10 mouse cellular contexts compared by ENCODE assay signal in genomic region chr11:118417496-118417895, GRCm38 (mm10). TPM values are rescaled to one million over a fixed set of nuclear protein-coding genes. Genes with fewer than 3 reads are reported as not detected.
DNase-seq lines count a peak whose midpoint lies in the region; ATAC-seq and TF ChIP-seq lines count a peak whose summit lies in the region.
"Had no signal": no experiment of that assay in that cellular context is flagged by ENCODE, and none has a peak within 500 bp of the region (broad histone marks: within the 10 kb centered on the region; RNA-seq: fewer than 3 reads in every experiment).

No protein-coding gene starts in this region.

- no peaks in the 10 kb centered on the region for H3K9me3 ChIP-seq in heart, embryonic 12.5 days (replicated peaks)
- H3K9me3 ChIP-seq in G1E (replicated peaks) = no peaks in the 10 kb centered on the region
- no peaks in the 10 kb centered on the region for H3K9me3 ChIP-seq in forebrain, embryonic 15.5 days
- H3K9me3 ChIP-seq in liver, postnatal 0 days (ENCODE audit: low read length) = no peaks in the 10 kb centered on the region

- H3K4me1 ChIP-seq in heart, embryonic 12.5 days (replicated peaks) = peaks cover 13% of the 10 kb centered on the region
- peaks cover 35% of the 10 kb centered on the region for H3K4me1 ChIP-seq in G1E (ENCODE audit: insufficient read depth, low read depth, low read length)
- H3K4me1 ChIP-seq in forebrain, embryonic 15.5 days = peaks cover 39% of the 10 kb centered on the region
- peaks cover 14% of the 10 kb centered on the region for H3K4me1 ChIP-seq in liver, postnatal 0 days (ENCODE audit: insufficient read depth)

- no peak for TF ChIP-seq CTCF in G1E (IDR thresholded peaks at IDR 0.05; ENCODE audit: low read depth, low read length)
- no peak for TF ChIP-seq CTCF in liver, postnatal 0 days (IDR thresholded peaks at IDR 0.05; ENCODE audit: low read depth)

- peak overlapping the region; percentile 90 for H3K4me2 ChIP-seq in heart, embryonic 12.5 days
- H3K4me2 ChIP-seq in forebrain, embryonic 15.5 days (replicated peaks) = no peak overlapping the region; the same call in 1 of the 2 replicates
- peak overlapping the region; percentile 82 for H3K4me2 ChIP-seq in liver, postnatal 0 days (ENCODE audit: low read depth, low read length)

- intact Hi-C loops in heart, postnatal 14 days (cut with DNase I) = no loop called here

- 89% methylated on average over 9 of the region's 9 CpGs for WGBS in heart, embryonic 12.5 days
- WGBS in forebrain, embryonic 15.5 days = 93% methylated on average over 9 of the region's 9 CpGs
- 95% methylated on average over 9 of the region's 9 CpGs for WGBS in liver, postnatal 0 days (ENCODE audit: insufficient replicate concordance)

- peaks cover 33% of the 10 kb centered on the region for H3K36me3 ChIP-seq in heart, embryonic 12.5 days
- H3K36me3 ChIP-seq in G1E (replicated peaks) = peaks cover 53% of the 10 kb centered on the region
- H3K36me3 ChIP-seq in forebrain, embryonic 15.5 days = peaks cover 5% of the 10 kb centered on the region; the same call in 1 of the 2 replicates
- H3K36me3 ChIP-seq in liver, postnatal 0 days (replicated peaks; ENCODE audit: insufficient read depth, low read length) = peaks cover 8% of the 10 kb centered on the region; the same call in 1 of the 2 replicates

- H3K27me3 ChIP-seq in heart, embryonic 12.5 days (replicated peaks) = no peaks in the 10 kb centered on the region
- H3K27me3 ChIP-seq in G1E (ENCODE audit: insufficient read depth, low read length) = no peaks in the 10 kb centered on the region
- H3K27me3 ChIP-seq in forebrain, embryonic 15.5 days = no peaks in the 10 kb centered on the region
- H3K27me3 ChIP-seq in liver, postnatal 0 days (ENCODE audit: insufficient read depth, low read length) = no peaks in the 10 kb centered on the region

- ATAC-seq in heart, embryonic 12.5 days (ENCODE audit: insufficient number of reproducible peaks, low FRiP score) = no peak
- ATAC-seq in G1E (ENCODE audit: extremely low read depth, insufficient number of reproducible peaks, low FRiP score, poor library complexity, severe bottlenecking) = no peak
- no peak for ATAC-seq in forebrain, embryonic 15.5 days (replicated peaks)
- no peak for ATAC-seq in liver, postnatal 0 days
- no peak for ATAC-seq in cerebellum, adult (ENCODE audit: insufficient number of reproducible peaks, low FRiP score, low TSS enrichment)

- peak overlapping the region; percentile 93 for H3K9ac ChIP-seq in heart, embryonic 12.5 days
- no peak overlapping the region for H3K9ac ChIP-seq in forebrain, embryonic 15.5 days (replicated peaks)
- H3K9ac ChIP-seq in liver, postnatal 0 days (replicated peaks) = no peak overlapping the region

- no peak overlapping the region; the same call in 1 of the 2 replicates for H3K4me3 ChIP-seq in heart, embryonic 12.5 days
- H3K4me3 ChIP-seq in G1E (ENCODE audit: low read depth, low read length) = peak overlapping the region; percentile 94; the same call in 1 of the 2 replicates
- H3K4me3 ChIP-seq in forebrain, embryonic 15.5 days = peak overlapping the region; percentile 97; the same call in 1 of the 2 replicates
- H3K4me3 ChIP-seq in liver, postnatal 0 days (ENCODE audit: low read depth, low read length) = peak overlapping the region; percentile 75; the same call in 1 of the 2 replicates

- no peak for TF ChIP-seq EP300 in liver, postnatal 0 days (IDR thresholded peaks at IDR 0.05; ENCODE audit: low read depth)

- no peak overlapping the region for H3K27ac ChIP-seq in heart, embryonic 12.5 days (ENCODE audit: poor library complexity, severe bottlenecking)
- H3K27ac ChIP-seq in forebrain, embryonic 15.5 days (replicated peaks) = no peak overlapping the region
- no peak overlapping the region for H3K27ac ChIP-seq in liver, postnatal 0 days (ENCODE audit: low read depth)

- no peak for DNase-seq in heart, postnatal 14 days
- no peak for DNase-seq in G1E (ENCODE audit: low spot score)
- DNase-seq in liver, postnatal 0 days = no peak
- no peak for DNase-seq in Muller cell, postnatal 12 days (ENCODE audit: inconsistent ontology term)
- DNase-seq in frontal cortex, postnatal 25 days (ENCODE audit: low spot score in 2 of 2) = no peak
- DNase-seq: gastrocnemius, postnatal 14 days; lung, postnatal 36 days had no signal

RNA-seq across cellular contexts. Expression of gene Cant1, which starts 1.4 kb away (rescaled TPM):
- polyA plus RNA-seq in heart, embryonic 12.5 days (2016; fragmentation: Nextera tagmentation; extraction: Ambion mirVana) = 23.6 and 23.7 TPM in 2 replicates
- total RNA-seq in heart, postnatal 14 days (2021) = 10 to 100 TPM; 17.9 to 20.9 TPM
- 16.4 and 16.5 TPM in 2 replicates for total RNA-seq in G1E (2014; fragmentation: Nextera tagmentation)
- 14.9 and 16.4 TPM in 2 replicates for total RNA-seq in G1E (2017)
- 47.2 and 64.3 TPM in 2 replicates for polyA plus RNA-seq in G1E (2012)
- polyA plus RNA-seq in forebrain, embryonic 15.5 days (2015; fragmentation: Nextera tagmentation; extraction: Ambion mirVana) = 28.9 and 31.6 TPM in 2 replicates
- polyA plus RNA-seq in liver, postnatal 0 days (2015; fragmentation: Nextera tagmentation; extraction: Ambion mirVana) = 7.5 and 7.8 TPM in 2 replicates

RNA-seq across cellular contexts. Expression of gene C1qtnf1, which starts 10.5 kb away (rescaled TPM):
- polyA plus RNA-seq in heart, embryonic 12.5 days (2016; fragmentation: Nextera tagmentation; extraction: Ambion mirVana) = 4.9 and 5.5 TPM in 2 replicates
- total RNA-seq in heart, postnatal 14 days (2021) = 10 to 100 TPM; 33.7 to 39.7 TPM
- not detected in 2 replicates for total RNA-seq in G1E (2014; fragmentation: Nextera tagmentation)
- 0.11 TPM in 1 of 2 replicates, not detected in the other for total RNA-seq in G1E (2017)
- not detected in 2 replicates for polyA plus RNA-seq in G1E (2012)
- 3.2 and 3.4 TPM in 2 replicates for polyA plus RNA-seq in forebrain, embryonic 15.5 days (2015; fragmentation: Nextera tagmentation; extraction: Ambion mirVana)
- 5.8 and 5.9 TPM in 2 replicates for polyA plus RNA-seq in liver, postnatal 0 days (2015; fragmentation: Nextera tagmentation; extraction: Ambion mirVana)

RNA-seq across cellular contexts. Expression of gene Lgals3bp, which starts 15.6 kb away (rescaled TPM):
- polyA plus RNA-seq in heart, embryonic 12.5 days (2016; fragmentation: Nextera tagmentation; extraction: Ambion mirVana) = 4.5 and 5.1 TPM in 2 replicates
- 10 to 100 TPM; 21.2 to 24.1 TPM for total RNA-seq in heart, postnatal 14 days (2021)
- 8.1 and 8.4 TPM in 2 replicates for total RNA-seq in G1E (2014; fragmentation: Nextera tagmentation)
- 24.5 and 25.7 TPM in 2 replicates for total RNA-seq in G1E (2017)
- 9.0 and 9.5 TPM in 2 replicates for polyA plus RNA-seq in G1E (2012)
- 2.6 TPM in 2 replicates for polyA plus RNA-seq in forebrain, embryonic 15.5 days (2015; fragmentation: Nextera tagmentation; extraction: Ambion mirVana)
- 68.3 and 74.1 TPM in 2 replicates for polyA plus RNA-seq in liver, postnatal 0 days (2015; fragmentation: Nextera tagmentation; extraction: Ambion mirVana)

RNA-seq across cellular contexts. Expression of gene Engase, which starts 59.1 kb away (rescaled TPM):
- polyA plus RNA-seq in heart, embryonic 12.5 days (2016; fragmentation: Nextera tagmentation; extraction: Ambion mirVana) = 4.5 and 4.6 TPM in 2 replicates
- total RNA-seq in heart, postnatal 14 days (2021) = 1 to 10 TPM; 5.2 to 8.4 TPM
- total RNA-seq in G1E (2014; fragmentation: Nextera tagmentation) (3.8 and 4.4 TPM in 2 replicates), G1E (2017) (4.1 and 4.3 TPM in 2 replicates)
- polyA plus RNA-seq in G1E (2012) = 25.2 and 27.9 TPM in 2 replicates
- 5.3 and 6.8 TPM in 2 replicates for polyA plus RNA-seq in forebrain, embryonic 15.5 days (2015; fragmentation: Nextera tagmentation; extraction: Ambion mirVana)
- polyA plus RNA-seq in liver, postnatal 0 days (2015; fragmentation: Nextera tagmentation; extraction: Ambion mirVana) = 4.9 and 5.6 TPM in 2 replicates
